Mouse (Mus musculus) MEL (cell line): ENCODE results near the gene Grin2d. TPM values are rescaled to one million over a fixed set of nuclear protein-coding genes. Genes with fewer than 3 reads are reported as not detected.

Experiments used
- DNase-seq: peaks from one replicate; pipeline ENCODE4 v3.0.0; 2011; ENCODE audit warnings: low read depth, low spot score
- H3K27ac ChIP-seq: 2 replicates; pipeline ENCODE4 v1.5.1; 2012; ENCODE audit warnings: low read depth, mild to moderate bottlenecking, control low read depth, low read length, moderate library complexity; ENCODE audit not compliant: control insufficient read depth
- H3K27me3 ChIP-seq, 2 experiments: fragments of 150-350 bp in 1 of 2; sonication (generic) in 1 of 2; 2 replicates each; pipeline ENCODE4 v1.6.1; 2012; ENCODE audit warnings: low read length in 2 of 2, mild to moderate bottlenecking in 2 of 2, improper control_type of control experiment in 1 of 2, moderate library complexity in 1 of 2; ENCODE audit not compliant: insufficient read depth in 2 of 2, control insufficient read depth in 1 of 2
- H3K36me3 ChIP-seq, 2 experiments: 2 replicates each; pipeline ENCODE4 v1.6.1; 2012 to 2014; ENCODE audit warnings: low read length in 2 of 2, improper control_type of control experiment in 1 of 2, inconsistent platforms in 1 of 2, mild to moderate bottlenecking in 1 of 2; ENCODE audit not compliant: insufficient read depth in 2 of 2, control insufficient read depth in 1 of 2
- H3K4me1 ChIP-seq, 2 experiments: fragments of 150-350 bp in 1 of 2; sonication (generic) in 1 of 2; 2 replicates each; pipeline ENCODE4 v1.6.1; 2012; ENCODE audit warnings: low read length in 2 of 2, improper control_type of control experiment in 1 of 2, mild to moderate bottlenecking in 1 of 2; ENCODE audit not compliant: insufficient read depth in 2 of 2, control insufficient read depth in 1 of 2
- H3K4me3 ChIP-seq, 2 experiments: fragments of 150-350 bp in 1 of 2; sonication (generic) in 1 of 2; 2 replicates each; pipeline ENCODE4 v1.5.1; 2012; ENCODE audit warnings: low read depth in 2 of 2, low read length in 2 of 2, mild to moderate bottlenecking in 2 of 2, moderate library complexity in 2 of 2, control low read depth in 1 of 2, improper control_type of control experiment in 1 of 2; ENCODE audit not compliant: control insufficient read depth in 1 of 2, insufficient read depth in 1 of 2
- H3K79me2 ChIP-seq: 2 replicates; pipeline ENCODE4 v1.6.1; 2012; ENCODE audit warnings: mild to moderate bottlenecking, low read length, moderate library complexity; ENCODE audit not compliant: control insufficient read depth, poor library complexity, insufficient read depth
- H3K9ac ChIP-seq: 2 replicates; pipeline ENCODE4 v1.6.1; 2012; ENCODE audit warnings: low read depth, mild to moderate bottlenecking, control low read depth, low read length, moderate library complexity; ENCODE audit not compliant: control insufficient read depth, poor library complexity, severe bottlenecking
- H3K9me3 ChIP-seq: fragments of 150-350 bp; sonication (generic); replicated peaks from 2 replicates; pipeline ENCODE4 v1.6.1; 2012; ENCODE audit warnings: mild to moderate bottlenecking, low read length, improper control_type of control experiment, moderate library complexity; ENCODE audit not compliant: insufficient read depth
- BHLHE40 ChIP-seq: IDR thresholded peaks from 2 replicates; pipeline ENCODE4 v1.6.1; 2012; ENCODE audit warnings: low read depth, mild to moderate bottlenecking, inconsistent platforms, low read length, improper control_type of control experiment, borderline replicate concordance
- CHD1 ChIP-seq: IDR thresholded peaks from 2 replicates; pipeline ENCODE4 v1.6.1; 2012; ENCODE audit warnings: low read depth, mild to moderate bottlenecking, inconsistent platforms, low read length, improper control_type of control experiment
- CHD2 ChIP-seq: IDR thresholded peaks from 2 replicates; pipeline ENCODE4 v1.6.1; 2011; ENCODE audit warnings: low read length, improper control_type of control experiment
- CTCF ChIP-seq, 3 experiments: IDR thresholded peaks in 2 of 3; conservative IDR thresholded peaks in 1 of 3; 2 replicates each; pipeline ENCODE4 v1.5.1; 2011 to 2012; ENCODE audit warnings: low read length in 3 of 3, low read depth in 2 of 3, mild to moderate bottlenecking in 2 of 3, improper control_type of control experiment in 1 of 3, inconsistent platforms in 1 of 3, mixed read lengths in 1 of 3, moderate library complexity in 1 of 3; ENCODE audit not compliant: control insufficient read depth in 1 of 3, insufficient read depth in 1 of 3, poor library complexity in 1 of 3, severe bottlenecking in 1 of 3
- E2F4 ChIP-seq: IDR thresholded peaks from 2 replicates; pipeline ENCODE4 v1.6.1; 2011; ENCODE audit warnings: low read depth, low read length, improper control_type of control experiment, borderline replicate concordance
- ELF1 ChIP-seq: IDR thresholded peaks from 2 replicates; pipeline ENCODE4 v1.6.1; 2014; ENCODE audit warnings: low read depth, mild to moderate bottlenecking, inconsistent platforms, low read length, improper control_type of control experiment, moderate library complexity
- GATA1 ChIP-seq: IDR thresholded peaks from 2 replicates; pipeline ENCODE4 v1.6.1; 2011; ENCODE audit warnings: low read depth, low read length, improper control_type of control experiment
- HCFC1 ChIP-seq: IDR thresholded peaks from 2 replicates; pipeline ENCODE4 v1.6.1; 2012; ENCODE audit warnings: low read depth, mild to moderate bottlenecking, inconsistent platforms, low read length, improper control_type of control experiment, moderate library complexity
- JUND ChIP-seq: IDR thresholded peaks from 2 replicates; pipeline ENCODE4 v1.6.1; 2011; ENCODE audit warnings: low read depth, mild to moderate bottlenecking, improper control_type of control experiment, low read length
- KAT2A ChIP-seq: conservative IDR thresholded peaks from 2 replicates; pipeline ENCODE4 v1.6.1; 2012; ENCODE audit warnings: low read depth, low read length, improper control_type of control experiment, inconsistent platforms
- MAFK ChIP-seq: IDR thresholded peaks from 2 replicates; pipeline ENCODE4 v1.6.1; 2011; ENCODE audit warnings: low read depth, mild to moderate bottlenecking, low read length, improper control_type of control experiment, borderline replicate concordance
- MAX ChIP-seq: IDR thresholded peaks from 2 replicates; pipeline ENCODE4 v1.6.1; 2011; ENCODE audit warnings: low read length, improper control_type of control experiment
- MYB ChIP-seq: IDR thresholded peaks from 2 replicates; pipeline ENCODE4 v1.6.1; 2011; ENCODE audit warnings: mild to moderate bottlenecking, low read depth, low read length, improper control_type of control experiment
- MYC ChIP-seq: IDR thresholded peaks from 2 replicates; pipeline ENCODE4 v1.6.1; 2011; ENCODE audit warnings: low read depth, mild to moderate bottlenecking, low read length, improper control_type of control experiment, moderate library complexity
- NELFE ChIP-seq: IDR thresholded peaks from 2 replicates; pipeline ENCODE4 v1.6.1; 2011; ENCODE audit warnings: low read depth, low read length, improper control_type of control experiment
- NRF1 ChIP-seq: IDR thresholded peaks from 2 replicates; pipeline ENCODE4 v1.6.1; 2014; ENCODE audit warnings: low read depth, mild to moderate bottlenecking, inconsistent platforms, low read length, improper control_type of control experiment, moderate library complexity; ENCODE audit not compliant: poor library complexity, insufficient read depth, severe bottlenecking
- POLR2AphosphoS2 ChIP-seq: IDR thresholded peaks from 2 replicates; pipeline ENCODE4 v1.6.1; 2011; ENCODE audit warnings: low read length, improper control_type of control experiment
- POLR2AphosphoS5 ChIP-seq: IDR thresholded peaks from 2 replicates; pipeline ENCODE4 v1.6.1; 2012; ENCODE audit warnings: low read depth, borderline replicate concordance, mild to moderate bottlenecking, inconsistent platforms, low read length, moderate library complexity, mixed read lengths
- RAD21 ChIP-seq: IDR thresholded peaks from 2 replicates; pipeline ENCODE4 v1.6.1; 2011; ENCODE audit warnings: mild to moderate bottlenecking, low read depth, low read length, improper control_type of control experiment
- TAL1 ChIP-seq: IDR thresholded peaks from 2 replicates; pipeline ENCODE4 v1.6.1; 2012; ENCODE audit warnings: mild to moderate bottlenecking, inconsistent platforms, low read length, moderate library complexity, mixed read lengths
- TBP ChIP-seq: IDR thresholded peaks from 2 replicates; pipeline ENCODE4 v1.8.0; 2011; ENCODE audit warnings: low read depth, low read length, improper control_type of control experiment
- TCF12 ChIP-seq: IDR thresholded peaks from 2 replicates; pipeline ENCODE4 v1.6.1; 2014; ENCODE audit warnings: low read depth, mild to moderate bottlenecking, inconsistent platforms, low read length, improper control_type of control experiment, moderate library complexity
- UBTF ChIP-seq: IDR thresholded peaks from 2 replicates; pipeline ENCODE4 v1.6.1; 2012; ENCODE audit warnings: low read depth, mild to moderate bottlenecking, inconsistent platforms, low read length, improper control_type of control experiment, moderate library complexity, borderline replicate concordance; ENCODE audit not compliant: insufficient read depth
- USF1 ChIP-seq: IDR thresholded peaks from 2 replicates; pipeline ENCODE4 v1.6.1; 2014; ENCODE audit warnings: low read depth, mild to moderate bottlenecking, inconsistent platforms, low read length, improper control_type of control experiment, moderate library complexity
- USF2 ChIP-seq, 2 experiments: IDR thresholded peaks; 2 replicates each; pipeline ENCODE4 v1.6.1; 2011 to 2012; ENCODE audit warnings: improper control_type of control experiment in 2 of 2, low read length in 2 of 2, borderline replicate concordance in 1 of 2, inconsistent platforms in 1 of 2, low read depth in 1 of 2, mild to moderate bottlenecking in 1 of 2; ENCODE audit not compliant: insufficient read depth in 1 of 2
- ZKSCAN1 ChIP-seq: IDR thresholded peaks from 2 replicates; pipeline ENCODE4 v1.6.1; 2012; ENCODE audit warnings: low read depth, mild to moderate bottlenecking, inconsistent platforms, low read length, improper control_type of control experiment, moderate library complexity
- ZNF384 ChIP-seq: IDR thresholded peaks from 2 replicates; pipeline ENCODE4 v1.6.1; 2012; ENCODE audit warnings: low read depth, mild to moderate bottlenecking, inconsistent platforms, low read length, improper control_type of control experiment
- polyA plus RNA-seq, 2 experiments: library from polyadenylated mRNA; stranded (reverse) in 1 of 2; unstranded in 1 of 2; fragments of >175 nt in 1 of 2; fragments of >200 nt in 1 of 2; gene quantifications; 2 replicates each; pipeline versions ENCODE4 v1.2.1 to v1.2.4; 2012; ENCODE audit warnings: low replicate concordance in 2 of 2, low read depth in 1 of 2; ENCODE audit not compliant: insufficient read length in 2 of 2, insufficient read depth in 1 of 2, missing spikeins in 1 of 2
- total RNA-seq: library from RNA; depleted of rRNA; stranded (reverse); fragments of 300-350 nt; gene quantifications from 2 replicates; pipeline ENCODE4 v1.2.3, GENCODE M21; 2012

Gene Grin2d
- total and polyA plus RNA-seq, 3 experiments = 0.19 to 0.57 TPM; not detected in 1

- H3K4me3 ChIP-seq = no peak overlapping the region
Measured at GRCm38 (mm10) chr7:45917004-45917704, 39.0 kb upstream of the Grin2d start.

GRCm38 (mm10) chr7:45916056-45917003 is 38.2 kb upstream of the Grin2d start:
- H3K27ac ChIP-seq = no peak overlapping the region

More at GRCm38 (mm10) chr7:45917004-45917704, 39.0 kb upstream of the Grin2d start:
- Histone ChIP-seq H3K36me3 (peaks cover 0 to 7% of the 10 kb centered on the region in 2 experiments; a peak in 2 of 4 replicates), H3K4me1 (peaks cover 5 to 13% of the 10 kb centered on the region in 2 experiments; a peak in 3 of 4 replicates), H3K27ac (no peak overlapping the region), H3K9ac (no peak overlapping the region), H3K27me3 (no peaks in the 10 kb centered on the region), H3K9me3 (no peaks in the 10 kb centered on the region), H3K79me2 (0 out of 2 replicates have a peak, but pooled peaks cover 3% of the 10 kb centered on the region)
- no peak for DNase-seq
- TF ChIP-seq MYB = no peak
- TF ChIP-seq JUND = no peak
- TF ChIP-seq USF2 (IDR thresholded peaks at IDR 0.05; ENCODE audit: borderline replicate concordance in 1 of 2, insufficient read depth in 1 of 2, low read depth in 1 of 2, low read length in 2 of 2) = no peak
- no peak for TF ChIP-seq E2F4
- no peak for TF ChIP-seq BHLHE40
- no peak for TF ChIP-seq CHD2
- TF ChIP-seq UBTF = no peak
- TF ChIP-seq ZKSCAN1 = no peak
- TF ChIP-seq TCF12 = no peak
- TF ChIP-seq POLR2AphosphoS5 = no peak
- no peak for TF ChIP-seq ZNF384
- TF ChIP-seq CTCF (IDR thresholded peaks at IDR 0.05 in 2 of 3, conservative IDR thresholded peaks at IDR 0.05 in 1 of 3; ENCODE audit: control insufficient read depth in 1 of 3, insufficient read depth in 1 of 3, low read depth in 2 of 3, low read length in 3 of 3, poor library complexity in 1 of 3, severe bottlenecking in 1 of 3) = no peak
- TF ChIP-seq MAFK = no peak
- no peak for TF ChIP-seq MAX
- no peak for TF ChIP-seq POLR2AphosphoS2

More at GRCm38 (mm10) chr7:45916056-45917003, 38.2 kb upstream of the Grin2d start:
- Histone ChIP-seq H3K9ac (no peak overlapping the region), H3K4me1 (peaks cover 0 to 6% of the 10 kb centered on the region in 2 experiments; a peak in 2 of 4 replicates), H3K79me2 (0 out of 2 replicates have a peak, but pooled peaks cover 3% of the 10 kb centered on the region), H3K9me3 (no peaks in the 10 kb centered on the region), H3K27me3 (no peaks in the 10 kb centered on the region), H3K4me3 (no peak overlapping the region), H3K36me3 (no peaks in the 10 kb centered on the region)
- no peak for DNase-seq
- TF ChIP-seq TCF12 (no peak), ELF1 (no peak), MAFK (no peak), NELFE (no peak), USF1 (no peak), NRF1 (no peak), HCFC1 (no peak), MYB (no peak), CHD1 (no peak), MYC (no peak), GATA1 (no peak), KAT2A (no peak), RAD21 (no peak), TAL1 (no peak), TBP (no peak), POLR2AphosphoS5 (no peak), POLR2AphosphoS2 (no peak)
